Mouse (Mus musculus) spleen, adult 2 months (tissue): ENCODE results near the gene Noxo1.

Experiments used
- CTCF ChIP-seq: fragments of 200-500 bp; IDR thresholded peaks from 2 replicates; pipeline ENCODE4 v1.5.1; 2011; ENCODE audit warnings: mild to moderate bottlenecking, inconsistent platforms; ENCODE audit not compliant: insufficient read depth, insufficient read length, insufficient replicate concordance; ENCODE audit errors: extremely low read depth
- POLR2A ChIP-seq: fragments of 200-500 bp; IDR thresholded peaks from 2 replicates; pipeline ENCODE4 v1.6.1; 2011; ENCODE audit warnings: low read depth, low read length, inconsistent platforms

GRCm38 (mm10) chr17:24687599-24687998 lies 8.4 kb upstream of the Noxo1 start:
- TF ChIP-seq CTCF (no peak), POLR2A (no peak)
